Mouse (Mus musculus): ENCODE data around the gene Matn4.

DNA sequence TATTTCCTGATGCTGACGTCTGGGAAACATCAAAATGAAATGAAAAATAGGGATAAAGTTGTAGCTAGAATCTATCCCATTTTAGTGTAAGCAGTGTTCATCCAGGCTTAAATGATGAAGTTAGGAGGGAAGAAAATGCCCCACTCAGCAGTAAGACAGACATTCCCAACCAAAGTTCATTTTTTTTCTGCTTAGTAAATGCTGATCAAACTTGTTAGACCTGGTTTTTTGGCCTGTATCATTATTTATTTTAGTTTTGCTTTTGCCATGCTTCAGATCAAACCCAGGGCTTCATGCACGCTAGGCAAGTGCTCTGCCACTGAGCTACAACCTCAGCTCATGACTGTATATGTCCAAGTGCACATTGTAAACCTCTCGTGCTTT, 41.1 kb upstream of the Matn4 start:
- TF ChIP-seq POLR2A (IDR thresholded peaks at IDR 0.05; ENCODE audit: low read depth, low read length) (no peak), CTCF (conservative IDR thresholded peaks at IDR 0.05; ENCODE audit: insufficient read depth, insufficient read length, low read depth, low read length) (no peak)

All from kidney, adult 2 months (tissue).